Mouse (Mus musculus): ENCODE results near the gene Pin4. TPM values are rescaled to one million over a fixed set of nuclear protein-coding genes. Genes with fewer than 3 reads are reported as not detected.
A peak's percentile ranks its signal among the peaks of the same experiment; 100 is the strongest.

The Pin4 gene
- polyA plus RNA-seq (2015; fragmentation: Nextera tagmentation; extraction: Ambion mirVana) = 56.7 and 65.1 TPM in 2 replicates

DNA sequence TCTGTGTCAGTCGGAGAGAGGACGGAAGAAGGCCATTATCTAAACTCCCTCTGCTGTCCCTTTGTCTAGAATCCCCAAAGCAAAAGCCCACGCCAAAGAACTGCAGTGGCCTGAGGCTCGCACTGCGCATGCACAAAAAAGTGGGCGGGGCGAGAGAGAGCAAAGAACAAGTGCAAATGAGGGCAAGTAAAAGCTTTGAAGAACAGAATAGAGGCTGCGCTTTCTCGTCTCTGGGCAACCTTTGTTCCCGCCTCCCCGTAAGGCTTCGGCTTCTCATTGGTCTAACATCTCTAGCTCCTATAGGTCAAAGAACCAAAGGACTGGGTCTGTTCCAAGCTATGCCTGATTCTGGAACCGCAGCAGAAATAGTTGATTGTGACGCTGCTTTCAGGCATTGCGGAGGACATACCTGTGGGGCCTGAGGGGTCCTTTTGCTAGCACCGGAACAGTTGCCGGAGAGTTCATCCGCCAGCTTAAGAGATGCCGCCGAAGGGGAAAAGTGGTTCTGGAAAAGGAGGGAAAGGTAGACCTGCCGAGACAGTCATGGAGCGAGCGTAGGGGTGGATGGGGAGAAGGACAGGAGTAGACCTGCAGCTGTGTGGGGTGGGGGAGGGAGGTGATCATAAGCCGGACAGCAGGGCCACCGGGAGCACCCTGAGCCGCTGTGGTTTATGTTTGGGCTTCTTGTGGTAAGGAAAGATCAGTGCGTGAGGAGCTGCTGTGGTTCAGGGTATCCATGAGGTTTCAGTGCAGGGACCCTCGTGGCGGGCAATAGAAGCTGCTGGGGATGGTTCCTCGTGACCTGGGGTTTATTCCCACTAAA is at the start of gene Pin4:
Gene Pin4, plus strand, starts transcription at position 406 of the 823 bp plus-strand sequence.
- Histone ChIP-seq H3K36me3 (ENCODE audit: insufficient read depth, low read length) (peaks cover 3% of the 10 kb centered on the region; the same call in 1 of the 2 replicates), H3K4me1 (ENCODE audit: insufficient read depth, low read length) (no peaks in the 10 kb centered on the region), H3K9me3 (ENCODE audit: low read length) (no peaks in the 10 kb centered on the region), H3K27ac (ENCODE audit: low read length) (peak within 1 kb of the TSS; percentile 34; the same call in 1 of the 2 replicates), H3K4me3 (ENCODE audit: low read length) (peak within 1 kb of the TSS; percentile 69), H3K9ac (replicated peaks; ENCODE audit: low read length) (peak within 1 kb of the TSS; percentile 69), H3K4me2 (replicated peaks; ENCODE audit: low read depth, low read length) (peak within 1 kb of the TSS; percentile 65), H3K27me3 (ENCODE audit: insufficient read depth, low read length) (peaks cover 10% of the 10 kb centered on the region; the same call in 1 of the 2 replicates)
- peak; percentile 99 for ATAC-seq (ENCODE audit: low FRiP score, low TSS enrichment)
- WGBS = 25% methylated on average over 30 of the region's 30 CpGs

DNA sequence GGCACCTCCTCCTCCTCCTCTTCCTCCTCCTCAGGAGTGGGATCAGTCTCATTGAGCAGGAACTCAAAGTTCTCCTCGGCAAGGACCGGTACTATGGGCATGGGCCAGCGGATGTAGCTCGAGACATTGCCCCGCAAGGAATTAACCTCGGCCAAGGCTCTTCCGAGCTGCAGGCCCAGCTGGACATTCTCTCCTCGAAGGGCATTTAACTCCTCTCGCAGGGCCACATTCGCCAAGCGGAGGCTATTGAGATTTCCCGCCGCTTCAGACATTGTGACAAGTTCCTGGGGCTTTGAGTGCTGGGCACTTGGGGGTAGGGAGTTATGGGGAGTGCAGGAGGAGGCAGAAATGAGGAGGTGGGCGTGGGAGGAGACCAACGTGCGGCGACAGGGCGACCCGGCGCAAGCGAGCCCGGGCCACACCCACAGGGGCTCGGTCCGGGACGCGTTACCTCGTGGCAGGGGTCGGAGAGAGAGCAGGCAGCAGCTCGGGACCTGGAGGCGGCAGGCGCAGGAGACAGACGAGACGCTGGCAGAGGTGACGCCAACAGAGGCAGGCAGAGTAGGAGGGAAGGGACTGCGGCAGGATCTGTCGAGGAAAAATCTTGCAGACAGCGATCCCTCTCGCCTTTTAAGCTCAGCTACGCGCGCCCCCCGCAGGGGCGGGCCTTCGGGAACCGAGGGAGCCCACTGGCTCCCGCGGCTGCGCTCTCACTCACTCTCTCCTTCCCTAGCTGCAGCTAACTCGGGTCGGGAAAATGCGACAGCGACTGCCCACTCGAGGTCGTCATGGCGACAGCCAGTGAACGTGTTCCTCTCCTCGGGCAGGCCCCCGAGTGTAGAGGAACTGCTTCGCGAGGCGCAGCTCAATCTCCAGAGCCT is 48.4 kb upstream of the Pin4 start, which contains the start of gene Rtl5:
Gene Rtl5, minus strand, starts transcription at position 714 of the 881 bp plus-strand sequence.
- Histone ChIP-seq H3K27ac (ENCODE audit: low read length) (peak within 1 kb of the TSS; percentile 81), H3K9me3 (ENCODE audit: low read length) (no peaks in the 10 kb centered on the region), H3K4me3 (ENCODE audit: low read length) (peak within 1 kb of the TSS; percentile 55), H3K27me3 (ENCODE audit: insufficient read depth, low read length) (peaks cover 7% of the 10 kb centered on the region; the same call in 1 of the 2 replicates), H3K4me2 (replicated peaks; ENCODE audit: low read depth, low read length) (peak within 1 kb of the TSS; percentile 66), H3K4me1 (ENCODE audit: insufficient read depth, low read length) (peaks cover 14% of the 10 kb centered on the region), H3K9ac (replicated peaks; ENCODE audit: low read length) (peak within 1 kb of the TSS; percentile 63), H3K36me3 (ENCODE audit: insufficient read depth, low read length) (no peaks in the 10 kb centered on the region)
- 23% methylated on average over 53 of the region's 61 CpGs for WGBS
- peak; percentile 90 for ATAC-seq (ENCODE audit: low FRiP score, low TSS enrichment)

DNA sequence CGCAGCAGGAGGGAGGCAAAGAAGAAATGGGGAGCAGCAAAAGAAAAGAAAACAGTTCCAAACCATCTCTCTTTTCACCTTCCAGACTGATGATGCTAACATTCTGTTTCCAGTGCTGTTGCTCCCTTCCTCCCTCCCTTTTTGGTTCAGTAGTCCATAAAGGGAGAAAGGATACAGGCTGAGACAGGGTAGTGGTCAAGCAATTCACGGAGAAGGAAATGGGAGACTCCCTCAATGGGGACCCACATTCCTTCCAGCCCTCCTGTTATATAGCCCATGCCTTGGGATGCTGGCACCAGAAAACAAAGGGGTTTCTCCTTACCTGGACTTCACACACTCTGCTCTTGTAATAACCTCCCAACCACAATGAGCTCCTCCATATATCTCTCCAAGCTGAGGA is 47.7 kb upstream of the Pin4 start:
- Histone ChIP-seq H3K4me2 (replicated peaks; ENCODE audit: low read depth, low read length) (peak overlapping the region; percentile 66), H3K4me1 (ENCODE audit: insufficient read depth, low read length) (peaks cover 14% of the 10 kb centered on the region), H3K9ac (replicated peaks; ENCODE audit: low read length) (peak overlapping the region; percentile 63; the same call in 1 of the 2 replicates), H3K27ac (ENCODE audit: low read length) (peak overlapping the region; percentile 37; the same call in 1 of the 2 replicates), H3K36me3 (ENCODE audit: insufficient read depth, low read length) (no peaks in the 10 kb centered on the region), H3K27me3 (ENCODE audit: insufficient read depth, low read length) (peaks cover 7% of the 10 kb centered on the region; the same call in 1 of the 2 replicates), H3K9me3 (ENCODE audit: low read length) (no peaks in the 10 kb centered on the region), H3K4me3 (ENCODE audit: low read length) (peak overlapping the region; percentile 55)
- WGBS = 26% methylated on average over 1 of the region's 2 CpGs
- ATAC-seq (ENCODE audit: low FRiP score, low TSS enrichment) = peak; percentile 3; the same call in 1 of the 2 replicates

DNA sequence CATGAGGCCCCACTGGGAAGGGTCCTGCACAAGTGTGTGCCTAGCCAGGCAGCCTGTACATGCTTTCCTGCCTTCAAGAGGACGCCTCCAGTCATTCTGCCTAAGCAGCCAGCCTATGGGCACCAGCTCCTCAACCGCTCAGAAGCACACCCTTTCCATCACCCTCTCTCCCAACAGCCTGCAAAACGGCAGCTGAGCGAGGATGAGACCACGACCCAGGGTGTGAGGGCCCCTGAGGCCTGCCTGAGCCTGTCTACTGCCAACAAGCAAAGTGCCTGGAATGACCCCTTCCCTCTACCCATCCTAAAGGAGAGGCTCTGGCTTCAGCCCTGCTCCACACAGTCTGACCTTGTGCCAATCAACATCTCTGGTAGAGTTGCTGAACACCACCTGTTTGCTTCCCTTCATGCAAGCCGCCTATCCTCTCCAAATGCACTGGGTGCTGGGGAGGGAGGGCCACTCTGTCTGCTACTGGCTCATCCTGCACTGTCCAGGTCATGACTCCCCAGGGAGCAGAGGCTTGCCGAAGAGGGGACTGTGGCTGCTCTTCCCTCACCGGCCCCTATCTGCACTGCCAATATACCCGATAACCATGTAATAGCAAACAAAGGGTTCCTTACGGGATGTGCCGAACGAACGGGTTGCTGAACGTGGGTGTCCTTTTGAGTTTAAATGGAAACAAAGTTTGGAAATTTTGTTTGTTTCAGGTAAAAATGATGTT is 45.5 kb upstream of the Pin4 start:
- Histone ChIP-seq H3K9me3 (ENCODE audit: low read length) (no peaks in the 10 kb centered on the region), H3K27ac (ENCODE audit: low read length) (no peak overlapping the region)

DNA sequence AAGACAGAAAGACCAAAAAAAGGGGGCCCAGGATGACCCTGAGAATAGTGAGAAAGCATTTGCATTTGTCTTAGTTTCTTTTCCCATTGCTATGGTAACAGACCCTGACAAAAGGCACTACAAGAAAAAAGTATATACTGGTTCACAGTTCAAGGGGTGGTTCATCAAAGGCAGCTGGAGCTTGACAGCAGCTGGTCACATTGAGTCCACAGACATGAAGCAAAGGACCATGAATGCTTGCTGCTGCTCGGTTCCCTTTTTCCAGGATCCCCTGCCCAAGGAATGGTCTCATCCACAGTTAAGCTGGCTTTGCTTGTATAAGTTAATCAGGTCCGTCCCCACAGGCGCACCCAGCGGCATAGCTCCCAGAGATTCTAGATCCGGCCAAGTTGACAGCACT is 44.8 kb upstream of the Pin4 start:
- no peak overlapping the region for H3K9ac ChIP-seq (replicated peaks; ENCODE audit: low read length)
- no peak for ATAC-seq (ENCODE audit: low FRiP score, low TSS enrichment)

More for the DNA sequence above, 45.5 kb upstream of the Pin4 start:
- H3K4me1 ChIP-seq (ENCODE audit: insufficient read depth, low read length) = peaks cover 14% of the 10 kb centered on the region
- H3K27me3 ChIP-seq (ENCODE audit: insufficient read depth, low read length) = no peaks in the 10 kb centered on the region; the same call in 1 of the 2 replicates
- no peak overlapping the region for H3K4me3 ChIP-seq (ENCODE audit: low read length)
- ATAC-seq (ENCODE audit: low FRiP score, low TSS enrichment) = no peak
- 89% methylated on average over 14 of the region's 14 CpGs for WGBS
- H3K9ac ChIP-seq (replicated peaks; ENCODE audit: low read length) = no peak overlapping the region
- no peak overlapping the region for H3K4me2 ChIP-seq (replicated peaks; ENCODE audit: low read depth, low read length)
- no peaks in the 10 kb centered on the region for H3K36me3 ChIP-seq (ENCODE audit: insufficient read depth, low read length)

DNA sequence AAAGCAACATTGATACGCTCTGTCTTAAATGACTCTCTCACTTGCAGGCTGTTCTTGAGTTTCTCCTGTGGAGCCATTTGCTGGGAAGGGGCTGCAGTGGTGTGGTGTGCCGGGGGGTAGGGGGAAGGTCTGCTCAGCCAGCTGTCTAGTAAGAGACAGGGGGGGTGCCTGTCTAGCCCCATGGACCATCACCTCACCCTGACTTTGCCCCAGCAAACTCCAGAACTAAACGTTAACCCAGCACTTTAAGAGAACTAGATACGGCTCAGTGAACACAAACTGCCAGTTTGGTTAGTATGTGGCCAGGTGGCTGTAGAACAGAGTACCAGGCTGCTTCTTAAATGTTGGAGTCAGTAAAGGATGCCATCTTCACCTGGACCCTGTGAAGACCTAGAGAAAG is 44.1 kb upstream of the Pin4 start:
- no peak overlapping the region for H3K4me2 ChIP-seq (replicated peaks; ENCODE audit: low read depth, low read length)
- no peak overlapping the region for H3K9ac ChIP-seq (replicated peaks; ENCODE audit: low read length)
- H3K4me3 ChIP-seq (ENCODE audit: low read length) = no peak overlapping the region
- no peaks in the 10 kb centered on the region for H3K36me3 ChIP-seq (ENCODE audit: insufficient read depth, low read length)
- H3K9me3 ChIP-seq (ENCODE audit: low read length) = no peaks in the 10 kb centered on the region
- no peaks in the 10 kb centered on the region; the same call in 1 of the 2 replicates for H3K27me3 ChIP-seq (ENCODE audit: insufficient read depth, low read length)
- 50% methylated on average over 4 of the region's 4 CpGs for WGBS
- peak overlapping the region; percentile 58; the same call in 1 of the 2 replicates for H3K27ac ChIP-seq (ENCODE audit: low read length)
- peak; percentile 55; the same call in 1 of the 2 replicates for ATAC-seq (ENCODE audit: low FRiP score, low TSS enrichment)
- H3K4me1 ChIP-seq (ENCODE audit: insufficient read depth, low read length) = peaks cover 9% of the 10 kb centered on the region

More for the DNA sequence above, 44.8 kb upstream of the Pin4 start:
- peaks cover 14% of the 10 kb centered on the region for H3K4me1 ChIP-seq (ENCODE audit: insufficient read depth, low read length)
- WGBS = 79% methylated on average over 5 of the region's 5 CpGs
- no peak overlapping the region for H3K4me3 ChIP-seq (ENCODE audit: low read length)
- H3K36me3 ChIP-seq (ENCODE audit: insufficient read depth, low read length) = no peaks in the 10 kb centered on the region
- no peak overlapping the region for H3K4me2 ChIP-seq (replicated peaks; ENCODE audit: low read depth, low read length)
- H3K27ac ChIP-seq (ENCODE audit: low read length) = peak overlapping the region; percentile 58; the same call in 1 of the 2 replicates
- no peaks in the 10 kb centered on the region; the same call in 1 of the 2 replicates for H3K27me3 ChIP-seq (ENCODE audit: insufficient read depth, low read length)
- H3K9me3 ChIP-seq (ENCODE audit: low read length) = no peaks in the 10 kb centered on the region

DNA sequence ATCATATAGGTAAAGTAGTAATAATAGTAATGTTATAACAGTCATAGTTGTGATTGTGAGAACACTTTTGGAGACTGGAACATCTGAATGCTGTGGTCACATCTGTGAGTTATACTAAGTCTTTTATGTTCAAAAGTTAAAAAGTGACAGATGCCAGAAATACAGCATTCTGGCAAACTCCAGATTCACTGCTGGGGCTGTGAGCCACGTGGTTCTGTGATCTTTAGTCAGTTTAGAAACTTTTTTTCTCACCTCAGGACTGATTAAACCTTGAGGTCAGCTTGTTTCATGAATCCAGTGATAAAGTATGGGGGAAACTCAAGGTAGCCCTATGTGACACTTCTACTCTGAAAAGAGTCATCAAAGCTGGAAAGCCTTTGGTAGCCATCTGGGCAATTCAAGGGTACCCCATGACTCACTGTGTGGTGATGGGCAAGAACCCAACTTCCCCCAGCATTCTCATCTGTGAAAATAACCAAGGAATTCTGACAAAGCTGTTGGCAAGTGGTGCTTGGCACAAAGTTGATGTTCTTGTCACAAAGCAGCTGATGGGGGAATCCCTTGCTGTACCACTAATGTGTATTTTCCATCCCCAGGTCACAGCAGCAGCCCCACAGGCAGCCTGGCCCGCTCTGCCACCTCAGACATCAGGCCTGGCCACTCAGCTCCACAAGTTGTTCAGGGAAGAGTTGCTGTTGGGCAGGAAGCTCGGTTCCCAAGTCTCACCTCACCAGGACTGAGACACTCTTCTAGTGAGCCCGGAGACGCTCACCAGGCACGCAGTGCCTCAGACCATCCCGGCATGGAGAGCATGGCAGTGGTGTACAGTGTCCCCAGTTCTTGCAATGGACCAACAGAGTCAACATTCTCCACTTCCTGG is 42.1 kb upstream of the Pin4 start:
- Histone ChIP-seq H3K9ac (replicated peaks; ENCODE audit: low read length) (no peak overlapping the region), H3K9me3 (ENCODE audit: low read length) (no peaks in the 10 kb centered on the region), H3K4me3 (ENCODE audit: low read length) (no peak overlapping the region), H3K4me1 (ENCODE audit: insufficient read depth, low read length) (peaks cover 16% of the 10 kb centered on the region; the same call in 1 of the 2 replicates), H3K27me3 (ENCODE audit: insufficient read depth, low read length) (no peaks in the 10 kb centered on the region; the same call in 1 of the 2 replicates), H3K27ac (ENCODE audit: low read length) (no peak overlapping the region), H3K4me2 (replicated peaks; ENCODE audit: low read depth, low read length) (no peak overlapping the region), H3K36me3 (ENCODE audit: insufficient read depth, low read length) (no peaks in the 10 kb centered on the region)
- 81% methylated on average over 7 of the region's 7 CpGs for WGBS
- ATAC-seq (ENCODE audit: low FRiP score, low TSS enrichment) = no peak

DNA sequence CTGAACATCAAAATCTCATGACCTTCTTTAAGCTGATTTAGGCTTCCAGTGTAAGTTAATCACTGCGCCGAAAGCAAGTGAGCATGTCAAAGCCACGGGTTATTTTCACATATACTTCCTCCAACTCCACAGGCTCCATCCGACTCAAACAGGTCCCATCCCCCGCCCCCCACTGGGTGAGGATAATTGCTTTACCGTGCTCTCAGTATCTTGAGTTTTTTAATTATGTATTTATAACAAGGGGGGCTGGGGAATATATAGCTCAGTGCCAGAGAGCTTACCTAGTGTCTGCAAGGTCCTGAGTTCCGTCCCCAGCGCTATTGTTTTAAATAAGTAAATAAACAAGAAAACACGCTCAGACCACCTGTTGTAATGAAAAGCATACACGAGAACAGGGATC is 38.2 kb upstream of the Pin4 start:
- no peak for ATAC-seq (ENCODE audit: low FRiP score, low TSS enrichment)
- H3K4me2 ChIP-seq (replicated peaks; ENCODE audit: low read depth, low read length) = no peak overlapping the region
- H3K9ac ChIP-seq (replicated peaks; ENCODE audit: low read length) = no peak overlapping the region
- H3K27ac ChIP-seq (ENCODE audit: low read length) = no peak overlapping the region
- no peaks in the 10 kb centered on the region for H3K36me3 ChIP-seq (ENCODE audit: insufficient read depth, low read length)
- H3K4me3 ChIP-seq (ENCODE audit: low read length) = no peak overlapping the region
- H3K27me3 ChIP-seq (ENCODE audit: insufficient read depth, low read length) = no peaks in the 10 kb centered on the region; the same call in 1 of the 2 replicates
- H3K4me1 ChIP-seq (ENCODE audit: insufficient read depth, low read length) = peaks cover 13% of the 10 kb centered on the region; the same call in 1 of the 2 replicates
- no peaks in the 10 kb centered on the region for H3K9me3 ChIP-seq (ENCODE audit: low read length)
- WGBS = 57% methylated on average over 10 of the region's 10 CpGs

All from kidney, embryonic 16.5 days (tissue).